Comparison of ENCODE assay signal across 13 mouse cellular contexts in genomic region chr1:12409738-12410523, GRCm38 (mm10).
DNase-seq lines count a peak whose midpoint lies in the region; ATAC-seq and TF ChIP-seq lines count a peak whose summit lies in the region.
"Had no signal": no experiment of that assay in that cellular context is flagged by ENCODE, and none has a peak within 500 bp of the region (broad histone marks: within the 10 kb centered on the region; RNA-seq: fewer than 3 reads in every experiment).

No protein-coding gene starts in this region.

- H3K4me3 ChIP-seq in kidney, adult 2 months (ENCODE audit: insufficient read depth, low read depth, low read length): no peak overlapping the region
- no peak overlapping the region for H3K4me3 ChIP-seq in kidney, embryonic 15.5 days (replicated peaks)
- H3K4me3 ChIP-seq in forebrain, embryonic 15.5 days: no peak overlapping the region
- H3K4me3 ChIP-seq in midbrain, embryonic 15.5 days: no peak overlapping the region

- ATAC-seq in kidney, embryonic 15.5 days (replicated peaks; ENCODE audit: low FRiP score): no peak
- peak; percentile 62 for ATAC-seq in Patski
- peak; percentile 96 for ATAC-seq in forebrain, embryonic 15.5 days (replicated peaks)
- ATAC-seq in midbrain, embryonic 15.5 days (replicated peaks): peak; percentile 66; the same call in 1 of the 2 replicates
- ATAC-seq: intestine, embryonic 16.5 days had no signal

- in situ Hi-C loops in Patski (cut with MboI; ENCODE audit: low pct_unique_long_range_greater_than_20kb): no loop called here

- no peak overlapping the region for H3K4me2 ChIP-seq in kidney, embryonic 15.5 days
- H3K4me2 ChIP-seq in forebrain, embryonic 15.5 days (replicated peaks): no peak overlapping the region
- no peak overlapping the region for H3K4me2 ChIP-seq in midbrain, embryonic 15.5 days
- H3K4me2 ChIP-seq: liver, embryonic 11.5 days had no signal

- no peak overlapping the region for H3K9ac ChIP-seq in kidney, embryonic 15.5 days
- no peak overlapping the region for H3K9ac ChIP-seq in forebrain, embryonic 15.5 days (replicated peaks)
- H3K9ac ChIP-seq in midbrain, embryonic 15.5 days: no peak overlapping the region

- CTCF ChIA-PET in Patski (lab: Charles Lee): interaction anchor here (1.1 kb wide), 1 partner anchor 29 kb away, joined by 3 read pairs; no protein-coding TSS in a partner anchor

- peak; percentile 16 for DNase-seq in kidney, adult 2 months
- no peak for DNase-seq in Patski (ENCODE audit: low read depth, low spot score)
- no peak for DNase-seq in ovary, postnatal 36 days (ENCODE audit: low spot score)
- DNase-seq in urinary bladder, postnatal 10 days (ENCODE audit: low spot score): no peak
- no peak for DNase-seq in lung, postnatal 36 days
- DNase-seq: adrenal gland, postnatal 10 days; heart, adult 11 months; right cerebral cortex, postnatal 4 days had no signal

- POLR2A ChIA-PET in Patski (lab: Charles Lee): no interaction called here

- no peaks in the 10 kb centered on the region for H3K9me3 ChIP-seq in kidney, embryonic 15.5 days (replicated peaks)
- no peaks in the 10 kb centered on the region for H3K9me3 ChIP-seq in forebrain, embryonic 15.5 days
- H3K9me3 ChIP-seq in midbrain, embryonic 15.5 days: no peaks in the 10 kb centered on the region

- no peak for TF ChIP-seq CTCF in kidney, adult 2 months (conservative IDR thresholded peaks at IDR 0.05; ENCODE audit: insufficient read depth, insufficient read length, low read depth, low read length)
- no peak for TF ChIP-seq CTCF in Patski (IDR thresholded peaks at IDR 0.05)

- H3K36me3 ChIP-seq in kidney, adult 2 months (ENCODE audit: control insufficient read depth, insufficient read depth, low read length): no peaks in the 10 kb centered on the region
- no peaks in the 10 kb centered on the region for H3K36me3 ChIP-seq in kidney, embryonic 15.5 days
- H3K36me3 ChIP-seq in forebrain, embryonic 15.5 days: no peaks in the 10 kb centered on the region
- H3K36me3 ChIP-seq in midbrain, embryonic 15.5 days (replicated peaks): no peaks in the 10 kb centered on the region

- H3K4me1 ChIP-seq in kidney, adult 2 months (ENCODE audit: control insufficient read depth, insufficient read depth, low read length): no peaks in the 10 kb centered on the region
- no peaks in the 10 kb centered on the region for H3K4me1 ChIP-seq in kidney, embryonic 15.5 days
- H3K4me1 ChIP-seq in forebrain, embryonic 15.5 days: 0 out of 2 replicates have a peak, but pooled peaks cover 2% of the 10 kb centered on the region
- no peaks in the 10 kb centered on the region for H3K4me1 ChIP-seq in midbrain, embryonic 15.5 days

- TF ChIP-seq POLR2A in kidney, adult 2 months (IDR thresholded peaks at IDR 0.05; ENCODE audit: low read depth, low read length): no peak

- H3K27ac ChIP-seq in kidney, adult 2 months (ENCODE audit: insufficient read depth, low read depth, low read length): no peak overlapping the region
- H3K27ac ChIP-seq in kidney, embryonic 15.5 days: no peak overlapping the region
- no peak overlapping the region for H3K27ac ChIP-seq in forebrain, embryonic 15.5 days (replicated peaks)
- H3K27ac ChIP-seq in midbrain, embryonic 15.5 days: no peak overlapping the region

- 45% methylated on average over 6 of the region's 6 CpGs for WGBS in kidney, adult 2 months
- 65% methylated on average over 6 of the region's 6 CpGs for WGBS in kidney, embryonic 15.5 days
- WGBS in forebrain, embryonic 15.5 days: 13% methylated on average over 6 of the region's 6 CpGs
- 61% methylated on average over 6 of the region's 6 CpGs for WGBS in midbrain, embryonic 15.5 days

- H3K27me3 ChIP-seq in kidney, adult 2 months (replicated peaks; ENCODE audit: control insufficient read depth, insufficient read depth, low read length): no peaks in the 10 kb centered on the region
- H3K27me3 ChIP-seq in kidney, embryonic 15.5 days: no peaks in the 10 kb centered on the region
- no peaks in the 10 kb centered on the region for H3K27me3 ChIP-seq in Patski
- H3K27me3 ChIP-seq in forebrain, embryonic 15.5 days: peaks cover 54% of the 10 kb centered on the region
- H3K27me3 ChIP-seq in midbrain, embryonic 15.5 days (replicated peaks): no peaks in the 10 kb centered on the region
